Mouse (Mus musculus) liver, postnatal 0 days (tissue): ENCODE results near the gene Sh3bp4.

ENCODE experiments used
- CTCF ChIP-seq: sonication (generic); IDR thresholded peaks from 2 replicates; pipeline ENCODE4 v1.5.1; 2016; ENCODE audit warnings: antibody characterized with exemption, low read depth
- EP300 ChIP-seq: IDR thresholded peaks from 2 replicates; pipeline ENCODE4 v1.6.1; 2016; ENCODE audit warnings: antibody characterized with exemption, low read depth, mild to moderate bottlenecking

DNA sequence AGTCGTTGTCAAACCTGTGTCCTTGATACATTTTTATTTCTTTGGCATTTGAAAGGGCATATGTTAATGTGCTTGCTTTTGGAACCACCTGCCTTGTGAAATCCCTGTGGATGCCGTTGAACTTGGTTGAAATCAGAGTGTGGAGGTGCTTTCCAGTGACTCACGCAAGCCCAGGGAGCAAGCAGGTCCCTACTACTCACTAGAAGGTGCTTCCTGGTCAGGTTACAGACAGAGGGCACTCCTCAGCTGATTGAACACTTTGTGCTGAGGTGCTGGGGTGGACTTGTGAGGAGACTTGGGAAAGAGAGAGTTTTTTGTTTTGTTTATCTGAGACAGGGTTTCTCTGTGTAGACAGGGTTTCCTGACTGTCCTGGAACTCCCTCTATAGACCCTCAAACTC is 43.5 kb downstream of the Sh3bp4 start:
- TF ChIP-seq CTCF = no peak
- no peak for TF ChIP-seq EP300
